16 mouse cellular contexts compared by ENCODE assay signal in genomic region chr7:126628111-126628510, GRCm38 (mm10). TPM values are rescaled to one million over a fixed set of nuclear protein-coding genes. Genes with fewer than 3 reads are reported as not detected.
DNase-seq lines count a peak whose midpoint lies in the region; ATAC-seq lines count a peak whose summit lies in the region.
"Had no signal": no experiment of that assay in that cellular context is flagged by ENCODE, and none has a peak within 500 bp of the region (broad histone marks: within the 10 kb centered on the region; RNA-seq: fewer than 3 reads in every experiment).

No protein-coding gene starts in this region.

- WGBS in embryonic facial prominence, embryonic 12.5 days, result 60% methylated on average over 6 of the region's 6 CpGs
- 64% methylated on average over 6 of the region's 6 CpGs for WGBS in embryonic facial prominence, embryonic 10.5 days
- 41% methylated on average over 6 of the region's 6 CpGs for WGBS in kidney, embryonic 15.5 days
- WGBS in limb, embryonic 13.5 days, result 40% methylated on average over 6 of the region's 6 CpGs

- no peak overlapping the region for H3K9ac ChIP-seq in embryonic facial prominence, embryonic 12.5 days
- H3K9ac ChIP-seq in kidney, embryonic 15.5 days, result no peak overlapping the region
- H3K9ac ChIP-seq in limb, embryonic 13.5 days, result peak overlapping the region; percentile 4; the same call in 1 of the 2 replicates
- H3K9ac ChIP-seq: midbrain, embryonic 13.5 days had no signal

- H3K36me3 ChIP-seq in embryonic facial prominence, embryonic 12.5 days, result no peaks in the 10 kb centered on the region
- H3K36me3 ChIP-seq in embryonic facial prominence, embryonic 10.5 days (replicated peaks), result no peaks in the 10 kb centered on the region
- H3K36me3 ChIP-seq in kidney, embryonic 15.5 days, result no peaks in the 10 kb centered on the region
- no peaks in the 10 kb centered on the region for H3K36me3 ChIP-seq in limb, embryonic 13.5 days
- H3K36me3 ChIP-seq: midbrain, embryonic 13.5 days had no signal

- intact Hi-C loops in gastrocnemius, postnatal 14 days (cut with DNase I; ENCODE audit: low total_unique reads), result no loop called here

- H3K27me3 ChIP-seq in embryonic facial prominence, embryonic 12.5 days, result no peaks in the 10 kb centered on the region
- H3K27me3 ChIP-seq in embryonic facial prominence, embryonic 10.5 days (replicated peaks; ENCODE audit: low read depth, poor library complexity, severe bottlenecking), result no peaks in the 10 kb centered on the region
- no peaks in the 10 kb centered on the region for H3K27me3 ChIP-seq in kidney, embryonic 15.5 days
- H3K27me3 ChIP-seq in limb, embryonic 13.5 days, result no peaks in the 10 kb centered on the region
- H3K27me3 ChIP-seq: midbrain, embryonic 13.5 days had no signal

- no peak overlapping the region for H3K4me3 ChIP-seq in embryonic facial prominence, embryonic 12.5 days
- no peak overlapping the region for H3K4me3 ChIP-seq in embryonic facial prominence, embryonic 10.5 days
- H3K4me3 ChIP-seq in kidney, embryonic 15.5 days (replicated peaks), result no peak overlapping the region
- no peak overlapping the region for H3K4me3 ChIP-seq in limb, embryonic 13.5 days
- H3K4me3 ChIP-seq: midbrain, embryonic 13.5 days had no signal

- H3K9me3 ChIP-seq in embryonic facial prominence, embryonic 12.5 days, result no peaks in the 10 kb centered on the region
- no peaks in the 10 kb centered on the region for H3K9me3 ChIP-seq in embryonic facial prominence, embryonic 10.5 days
- H3K9me3 ChIP-seq in kidney, embryonic 15.5 days (replicated peaks), result no peaks in the 10 kb centered on the region
- H3K9me3 ChIP-seq in limb, embryonic 13.5 days, result no peaks in the 10 kb centered on the region
- H3K9me3 ChIP-seq: midbrain, embryonic 13.5 days had no signal

- no peak for ATAC-seq in embryonic facial prominence, embryonic 12.5 days (ENCODE audit: insufficient number of reproducible peaks, insufficient read depth, low FRiP score, low TSS enrichment)
- no peak for ATAC-seq in kidney, embryonic 15.5 days (replicated peaks; ENCODE audit: low FRiP score)
- ATAC-seq in limb, embryonic 13.5 days (ENCODE audit: low FRiP score, low read depth), result no peak
- ATAC-seq: midbrain, embryonic 13.5 days had no signal

- DNase-seq in embryonic facial prominence, embryonic 10.5 days (ENCODE audit: low spot score), result no peak
- DNase-seq in kidney, adult 11 months, result no peak
- peak; percentile 65 for DNase-seq in adipocyte (ENCODE audit: low spot score)
- no peak for DNase-seq in embryo, embryonic 10.5 days (ENCODE audit: low spot score)
- DNase-seq in gastrocnemius, postnatal 14 days, result no peak
- DNase-seq: adrenal gland, postnatal 36 days; cerebellum, adult 9-10 months had no signal

- 0 out of 2 replicates have a peak overlapping the region, but pooled peaks have one; percentile 32 for H3K27ac ChIP-seq in embryonic facial prominence, embryonic 12.5 days
- H3K27ac ChIP-seq in embryonic facial prominence, embryonic 10.5 days (replicated peaks), result no peak overlapping the region; the same call in 1 of the 2 replicates
- peak overlapping the region; percentile 41; the same call in 1 of the 2 replicates for H3K27ac ChIP-seq in kidney, embryonic 15.5 days
- no peak overlapping the region for H3K27ac ChIP-seq in limb, embryonic 13.5 days
- H3K27ac ChIP-seq: midbrain, embryonic 13.5 days had no signal

- no peak overlapping the region for H3K4me2 ChIP-seq in embryonic facial prominence, embryonic 12.5 days (replicated peaks)
- no peak overlapping the region for H3K4me2 ChIP-seq in kidney, embryonic 15.5 days
- H3K4me2 ChIP-seq in limb, embryonic 13.5 days (replicated peaks), result no peak overlapping the region
- H3K4me2 ChIP-seq: midbrain, embryonic 13.5 days had no signal

- no peaks in the 10 kb centered on the region; the same call in 1 of the 2 replicates for H3K4me1 ChIP-seq in embryonic facial prominence, embryonic 12.5 days
- H3K4me1 ChIP-seq in embryonic facial prominence, embryonic 10.5 days, result peaks cover 7% of the 10 kb centered on the region
- H3K4me1 ChIP-seq in kidney, embryonic 15.5 days, result peaks cover 16% of the 10 kb centered on the region; the same call in 1 of the 2 replicates
- peaks cover 10% of the 10 kb centered on the region; the same call in 1 of the 2 replicates for H3K4me1 ChIP-seq in limb, embryonic 13.5 days
- H3K4me1 ChIP-seq: midbrain, embryonic 13.5 days had no signal

RNA-seq across cellular contexts. Expression of gene Nupr1, which starts 2.5 kb away (rescaled TPM):
- polyA plus RNA-seq in embryonic facial prominence, embryonic 12.5 days (2016; fragmentation: Nextera tagmentation; extraction: Ambion mirVana), result 4.3 and 5.6 TPM in 2 replicates
- polyA plus RNA-seq in embryonic facial prominence, embryonic 10.5 days (2016; fragmentation: Nextera tagmentation; extraction: Ambion mirVana), result 0.92 and 1.2 TPM in 2 replicates
- 9.7 and 13.6 TPM in 2 replicates for polyA plus RNA-seq in kidney, embryonic 15.5 days (2015; fragmentation: Nextera tagmentation; extraction: Ambion mirVana)
- 3.5 and 4.7 TPM in 2 replicates for polyA plus RNA-seq in limb, embryonic 13.5 days (2015; fragmentation: Nextera tagmentation; extraction: Ambion mirVana)
- total RNA-seq in gastrocnemius, postnatal 14 days (2021), result 10 to 100 TPM; 15.4 to 18.3 TPM

RNA-seq across cellular contexts. Expression of gene Sgf29, which starts 21.0 kb away (rescaled TPM):
- polyA plus RNA-seq in embryonic facial prominence, embryonic 12.5 days (2016; fragmentation: Nextera tagmentation; extraction: Ambion mirVana), result 43.6 and 48.2 TPM in 2 replicates
- 64.6 and 65.6 TPM in 2 replicates for polyA plus RNA-seq in embryonic facial prominence, embryonic 10.5 days (2016; fragmentation: Nextera tagmentation; extraction: Ambion mirVana)
- polyA plus RNA-seq in kidney, embryonic 15.5 days (2015; fragmentation: Nextera tagmentation; extraction: Ambion mirVana), result 48.2 and 55.0 TPM in 2 replicates
- 56.8 and 63.8 TPM in 2 replicates for polyA plus RNA-seq in limb, embryonic 13.5 days (2015; fragmentation: Nextera tagmentation; extraction: Ambion mirVana)
- 10 to 100 TPM; 23.2 to 24.6 TPM for total RNA-seq in gastrocnemius, postnatal 14 days (2021)

RNA-seq across cellular contexts. Expression of gene Il27, which starts 33.4 kb away (rescaled TPM):
- not detected in 2 replicates for polyA plus RNA-seq in embryonic facial prominence, embryonic 12.5 days (2016; fragmentation: Nextera tagmentation; extraction: Ambion mirVana)
- polyA plus RNA-seq in embryonic facial prominence, embryonic 10.5 days (2016; fragmentation: Nextera tagmentation; extraction: Ambion mirVana), result not detected in 2 replicates
- polyA plus RNA-seq in kidney, embryonic 15.5 days (2015; fragmentation: Nextera tagmentation; extraction: Ambion mirVana), result not detected in 2 replicates
- polyA plus RNA-seq in limb, embryonic 13.5 days (2015; fragmentation: Nextera tagmentation; extraction: Ambion mirVana), result not detected in 2 replicates
- not detected for total RNA-seq in gastrocnemius, postnatal 14 days (2021)
- total RNA-seq: adrenal gland, postnatal 36 days; gastrocnemius, postnatal 4 days; layer of hippocampus, adult 18-20 months; liver, adult 2 months; MEL had no signal
- polyA plus RNA-seq: forebrain, embryonic 11.5 days; midbrain, embryonic 13.5 days had no signal

RNA-seq across cellular contexts. Expression of gene Cln3, which starts 42.5 kb away (rescaled TPM):
- 33.3 and 34.4 TPM in 2 replicates for polyA plus RNA-seq in embryonic facial prominence, embryonic 12.5 days (2016; fragmentation: Nextera tagmentation; extraction: Ambion mirVana)
- 22.9 and 27.1 TPM in 2 replicates for polyA plus RNA-seq in embryonic facial prominence, embryonic 10.5 days (2016; fragmentation: Nextera tagmentation; extraction: Ambion mirVana)
- 36.0 and 38.8 TPM in 2 replicates for polyA plus RNA-seq in kidney, embryonic 15.5 days (2015; fragmentation: Nextera tagmentation; extraction: Ambion mirVana)
- polyA plus RNA-seq in limb, embryonic 13.5 days (2015; fragmentation: Nextera tagmentation; extraction: Ambion mirVana), result 38.6 and 38.7 TPM in 2 replicates
- 1 to 10 TPM; 6.5 to 7.6 TPM for total RNA-seq in gastrocnemius, postnatal 14 days (2021)

RNA-seq across cellular contexts. Expression of gene Apobr, which starts 43.4 kb away (rescaled TPM):
- 0.59 and 0.96 TPM in 2 replicates for polyA plus RNA-seq in embryonic facial prominence, embryonic 12.5 days (2016; fragmentation: Nextera tagmentation; extraction: Ambion mirVana)
- 0.29 and 0.41 TPM in 2 replicates for polyA plus RNA-seq in embryonic facial prominence, embryonic 10.5 days (2016; fragmentation: Nextera tagmentation; extraction: Ambion mirVana)
- 0.72 and 0.82 TPM in 2 replicates for polyA plus RNA-seq in kidney, embryonic 15.5 days (2015; fragmentation: Nextera tagmentation; extraction: Ambion mirVana)
- polyA plus RNA-seq in limb, embryonic 13.5 days (2015; fragmentation: Nextera tagmentation; extraction: Ambion mirVana), result 0.71 and 0.72 TPM in 2 replicates
- under 1 TPM; 0.55 to 0.88 TPM for total RNA-seq in gastrocnemius, postnatal 14 days (2021)

Comparison
In these comparisons a context has a peak if more than half of its experiments do, and no peak if none do; other contexts are left out.
1. H3K27ac ChIP-seq: peak in embryonic facial prominence, embryonic 12.5 days (single experiment) and kidney, embryonic 15.5 days (single experiment); none in embryonic facial prominence, embryonic 10.5 days (single experiment) and limb, embryonic 13.5 days (single experiment).